ENCODE assay signal across 16 mouse cellular contexts in genomic region chr19:59350273-59350903, GRCm38 (mm10). TPM values are rescaled to one million over a fixed set of nuclear protein-coding genes. Genes with fewer than 3 reads are reported as not detected.
DNase-seq lines count a peak whose midpoint lies in the region; ATAC-seq and TF ChIP-seq lines count a peak whose summit lies in the region.
"Had no signal": no experiment of that assay in that cellular context is flagged by ENCODE, and none has a peak within 500 bp of the region (broad histone marks: within the 10 kb centered on the region; RNA-seq: fewer than 3 reads in every experiment).

No protein-coding gene starts in this region.

- H3K4me2 ChIP-seq in lung, postnatal 0 days (replicated peaks; ENCODE audit: low read depth, low read length), result no peak overlapping the region
- H3K4me2 ChIP-seq: heart, embryonic 13.5 days had no signal

- H3K4me1 ChIP-seq in lung, postnatal 0 days (ENCODE audit: insufficient read depth, low read depth, low read length), result no peaks in the 10 kb centered on the region
- no peaks in the 10 kb centered on the region for H3K4me1 ChIP-seq in lung, adult 2 months (ENCODE audit: control insufficient read depth, insufficient read depth, low read length)
- peaks cover 10% of the 10 kb centered on the region for H3K4me1 ChIP-seq in midbrain, embryonic 10.5 days

- no peak for TF ChIP-seq CTCF in lung, postnatal 0 days (IDR thresholded peaks at IDR 0.05)
- no peak for TF ChIP-seq CTCF in lung, adult 2 months (IDR thresholded peaks at IDR 0.05; ENCODE audit: insufficient read depth, low read length)

- H3K36me3 ChIP-seq in lung, postnatal 0 days (ENCODE audit: insufficient read depth, low read length), result no peaks in the 10 kb centered on the region
- H3K36me3 ChIP-seq in midbrain, embryonic 10.5 days, result no peaks in the 10 kb centered on the region
- H3K36me3 ChIP-seq: forebrain, embryonic 10.5 days; heart, embryonic 13.5 days; limb, embryonic 10.5 days had no signal

- DNase-seq in lung, postnatal 0 days (ENCODE audit: low spot score), result peak; percentile 21
- DNase-seq in lung, adult 2 months, result no peak
- peak; percentile 3 to 21 for DNase-seq in CD8-positive naive resting alpha-beta T cell, adult 2 months (ENCODE audit: low read depth in 2 of 2, low spot score in 2 of 2)
- peak; percentile 11 to 18 for DNase-seq in monocyte, adult 2 months (ENCODE audit: low read depth in 1 of 2, low spot score in 2 of 2)
- DNase-seq in adrenal gland, postnatal 25 days, result no peak
- no peak for DNase-seq in c-Kit-positive CD71-positive TER-119-positive erythroid progenitor cells, embryonic 14.5 days (ENCODE audit: low spot score)
- DNase-seq in midbrain, embryonic 10.5 days (ENCODE audit: low spot score), result no peak
- DNase-seq: cerebellum, postnatal 10 days; gastrocnemius, postnatal 10 days; kidney, postnatal 36 days had no signal

- ATAC-seq in lung, postnatal 0 days, result no peak
- ATAC-seq in granulocyte monocyte progenitor cell, adult 5-6 weeks (replicated peaks; ENCODE audit: poor library complexity, severe bottlenecking), result peak; percentile 87
- ATAC-seq: intestine, embryonic 16.5 days had no signal

- H3K9ac ChIP-seq in lung, postnatal 0 days (replicated peaks; ENCODE audit: low read depth), result no peak overlapping the region
- H3K9ac ChIP-seq: heart, embryonic 13.5 days had no signal

- no peak for TF ChIP-seq POLR2A in lung, adult 2 months (IDR thresholded peaks at IDR 0.05; ENCODE audit: borderline replicate concordance, extremely low read depth, low read depth, low read length)

- no peak overlapping the region for H3K4me3 ChIP-seq in lung, postnatal 0 days (ENCODE audit: low read depth, low read length)
- no peak overlapping the region for H3K4me3 ChIP-seq in lung, adult 2 months (replicated peaks; ENCODE audit: extremely low read depth, low read depth, low read length)
- H3K4me3 ChIP-seq in midbrain, embryonic 10.5 days, result no peak overlapping the region
- H3K4me3 ChIP-seq: forebrain, embryonic 10.5 days; heart, embryonic 13.5 days; limb, embryonic 10.5 days; myocyte had no signal

- H3K27me3 ChIP-seq in lung, postnatal 0 days (replicated peaks; ENCODE audit: insufficient read depth, low read length), result no peaks in the 10 kb centered on the region
- H3K27me3 ChIP-seq in midbrain, embryonic 10.5 days (ENCODE audit: low read depth, poor library complexity, severe bottlenecking), result peaks cover 9% of the 10 kb centered on the region; the same call in 1 of the 2 replicates

- WGBS in lung, postnatal 0 days, result 74% methylated on average over 7 of the region's 7 CpGs
- WGBS in lung, adult 2 months, result 64% methylated on average over 7 of the region's 7 CpGs
- 88% methylated on average over 7 of the region's 7 CpGs for WGBS in midbrain, embryonic 10.5 days

- TF ChIP-seq EP300 in lung, postnatal 0 days (IDR thresholded peaks at IDR 0.05), result no peak

- no peak overlapping the region for H3K27ac ChIP-seq in lung, postnatal 0 days (ENCODE audit: low read length)
- H3K27ac ChIP-seq in midbrain, embryonic 10.5 days (replicated peaks), result no peak overlapping the region
- H3K27ac ChIP-seq: forebrain, embryonic 10.5 days; heart, embryonic 13.5 days; limb, embryonic 10.5 days had no signal

- no peaks in the 10 kb centered on the region for H3K9me3 ChIP-seq in lung, postnatal 0 days (ENCODE audit: low read length)
- no peaks in the 10 kb centered on the region for H3K9me3 ChIP-seq in midbrain, embryonic 10.5 days (replicated peaks)
- H3K9me3 ChIP-seq: forebrain, embryonic 10.5 days; heart, embryonic 13.5 days; limb, embryonic 10.5 days had no signal

RNA-seq across cellular contexts. Expression of gene Pdzd8, which starts 4.8 kb away (rescaled TPM):
- 6.3 and 6.8 TPM in 2 replicates for polyA plus RNA-seq in lung, postnatal 0 days (2015; fragmentation: Nextera tagmentation; extraction: Ambion mirVana)
- polyA plus RNA-seq in lung, adult 2 months (2012; rRNA removed), result 10.0 and 12.3 TPM in 2 replicates
- 46.8 and 51.9 TPM in 2 replicates for total RNA-seq in granulocyte monocyte progenitor cell, adult 5-6 weeks (2014; fragmentation: Nextera tagmentation)
- total RNA-seq in granulocyte monocyte progenitor cell, adult 5-6 weeks (2017), result 57.6 and 59.1 TPM in 2 replicates
- 34.8 and 38.9 TPM in 2 replicates for total RNA-seq in adrenal gland, postnatal 25 days (2021)
- 8.1 and 8.5 TPM in 2 replicates for polyA plus RNA-seq in midbrain, embryonic 10.5 days (2016; fragmentation: Nextera tagmentation; extraction: Ambion mirVana)

RNA-seq across cellular contexts. Expression of gene Rps12-ps3, which starts 28.3 kb away (rescaled TPM):
- 24.0 and 25.3 TPM in 2 replicates for polyA plus RNA-seq in lung, postnatal 0 days (2015; fragmentation: Nextera tagmentation; extraction: Ambion mirVana)
- polyA plus RNA-seq in lung, adult 2 months (2012; rRNA removed), result 1,993 and 2,492 TPM in 2 replicates
- total RNA-seq in granulocyte monocyte progenitor cell, adult 5-6 weeks (2014; fragmentation: Nextera tagmentation), result 373 and 396 TPM in 2 replicates
- 747 and 1,107 TPM in 2 replicates for total RNA-seq in granulocyte monocyte progenitor cell, adult 5-6 weeks (2017)
- total RNA-seq in adrenal gland, postnatal 25 days (2021), result 267 and 689 TPM in 2 replicates
- 4.5 and 17.0 TPM in 2 replicates for polyA plus RNA-seq in midbrain, embryonic 10.5 days (2016; fragmentation: Nextera tagmentation; extraction: Ambion mirVana)

Comparison
In these comparisons a context has a peak if more than half of its experiments do, and no peak if none do; other contexts are left out.
1. DNase-seq: peak in lung, postnatal 0 days (single experiment), CD8-positive naive resting alpha-beta T cell, adult 2 months (2 of 2) and monocyte, adult 2 months (2 of 2); none in lung, adult 2 months (single experiment), adrenal gland, postnatal 25 days (single experiment), c-Kit-positive CD71-positive TER-119-positive erythroid progenitor cells, embryonic 14.5 days (single experiment) and midbrain, embryonic 10.5 days (single experiment).
2. RNA of gene Rps12-ps3, which starts 28.3 kb away (polyA plus RNA-seq): 1,993 to 2,492 TPM in lung, adult 2 months; 24.0 to 25.3 TPM in lung, postnatal 0 days and 4.5 to 17.0 TPM in midbrain, embryonic 10.5 days; every median in the first group is over 10 times any median in the second.